Mouse (Mus musculus) testis, postnatal 10 days (tissue): ENCODE data around the gene Cep57.
A peak's percentile ranks its signal among the peaks of the same experiment; 100 is the strongest.

Experiments used
- DNase-seq: peaks from one replicate; pipeline ENCODE4 v3.0.0; 2021; ENCODE audit warnings: low spot score

The Cep57 gene

GRCm38 (mm10) chr9:13826832-13827405 is at the start of gene Cep57:
TSS of gene Cep57 (minus strand) at chr9:13827107.
- peak; percentile 91 for DNase-seq

GRCm38 (mm10) chr9:13875340-13875739 is 48.4 kb upstream of the Cep57 start:
- DNase-seq: no peak

GRCm38 (mm10) chr9:13874359-13874758 is 47.5 kb upstream of the Cep57 start:
- DNase-seq: no peak

GRCm38 (mm10) chr9:13871631-13872030 is 44.7 kb upstream of the Cep57 start:
- no peak for DNase-seq

GRCm38 (mm10) chr9:13867646-13868045 is 40.7 kb upstream of the Cep57 start:
- DNase-seq: no peak

- no peak for DNase-seq
These were observed 29.9 kb upstream of the Cep57 start for GRCm38 (mm10) chr9:13856777-13857176.

- no peak for DNase-seq
These were observed 29.3 kb upstream of the Cep57 start for GRCm38 (mm10) chr9:13856247-13856646.

- DNase-seq: no peak
These were observed 27.0 kb upstream of the Cep57 start for GRCm38 (mm10) chr9:13853876-13854275.

- DNase-seq: no peak
These were observed 21.9 kb upstream of the Cep57 start for GRCm38 (mm10) chr9:13848481-13849480.

GRCm38 (mm10) chr9:13847591-13847990 is 20.7 kb upstream of the Cep57 start:
- DNase-seq: no peak

- DNase-seq: no peak
These were observed 9.8 kb upstream of the Cep57 start for GRCm38 (mm10) chr9:13836726-13837125.

- no peak for DNase-seq
These were observed 8.3 kb upstream of the Cep57 start for GRCm38 (mm10) chr9:13835256-13835655.

- no peak for DNase-seq
These were observed 1.2 kb upstream of the Cep57 start for GRCm38 (mm10) chr9:13828087-13828441.

GRCm38 (mm10) chr9:13827406-13828086 is 639 bp upstream of the Cep57 start, which contains the start of gene Fam76b:
TSS of gene Fam76b (plus strand) at chr9:13827716.
- peak; percentile 98 for DNase-seq

GRCm38 (mm10) chr9:13826391-13826805 is 509 bp downstream of the Cep57 start:
- peak; percentile 75 for DNase-seq

GRCm38 (mm10) chr9:13825896-13826295 is 1.0 kb downstream of the Cep57 start:
- DNase-seq: no peak

GRCm38 (mm10) chr9:13820774-13821173 is 6.1 kb downstream of the Cep57 start:
- DNase-seq: no peak

- DNase-seq: no peak
These were observed 8.5 kb downstream of the Cep57 start for GRCm38 (mm10) chr9:13818369-13818768.

- DNase-seq: peak; percentile 43
These were observed 17.0 kb downstream of the Cep57 start for GRCm38 (mm10) chr9:13809937-13810336.

- no peak for DNase-seq
These were observed 19.2 kb downstream of the Cep57 start for GRCm38 (mm10) chr9:13807657-13808056.

- no peak for DNase-seq
These were observed 20.1 kb downstream of the Cep57 start for GRCm38 (mm10) chr9:13806854-13807253.

GRCm38 (mm10) chr9:13804480-13804879 is 22.4 kb downstream of the Cep57 start:
- no peak for DNase-seq

GRCm38 (mm10) chr9:13794756-13795155 is 32.2 kb downstream of the Cep57 start:
- no peak for DNase-seq
